Mouse (Mus musculus): Measurements from ENCODE around the gene Rragc. TPM values are rescaled to one million over a fixed set of nuclear protein-coding genes. Genes with fewer than 3 reads are reported as not detected.

The Rragc gene
- polyA plus RNA-seq, 1 experiment from 2014 or later, result 42.6 TPM

DNA sequence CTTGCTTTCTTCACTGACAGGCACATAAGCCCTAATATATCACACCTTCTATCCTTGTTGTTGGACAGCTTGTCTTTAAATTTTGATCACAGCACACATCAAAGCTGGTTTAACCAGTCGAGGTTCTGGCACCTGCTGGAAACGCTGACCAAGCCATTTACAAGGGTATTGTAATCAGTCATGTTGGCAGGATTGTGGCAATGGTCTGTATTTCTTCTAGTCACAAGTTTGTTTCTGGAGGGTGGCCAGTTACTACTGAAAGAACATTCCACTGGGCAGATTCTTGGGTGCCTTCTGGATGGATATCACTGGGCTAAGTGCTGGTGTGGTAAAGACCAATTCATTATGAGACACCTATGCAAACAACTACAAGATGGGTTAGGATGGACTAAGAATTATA lies 4.8 kb upstream of the Rragc start:
- no peak for DNase-seq (ENCODE audit: low spot score)
- Histone ChIP-seq H3K9me3 (ENCODE audit: control insufficient read depth, low read length) (no peaks in the 10 kb centered on the region), H3K27ac (ENCODE audit: low read depth, low read length) (no peak overlapping the region), H3K4me3 (ENCODE audit: low read depth, low read length) (no peak overlapping the region), H3K4me2 (ENCODE audit: low read depth, low read length, severe bottlenecking) (no peak overlapping the region), H3K27me3 (ENCODE audit: control insufficient read depth, insufficient read depth, low read length) (no peaks in the 10 kb centered on the region), H3K4me1 (replicated peaks; ENCODE audit: control insufficient read depth, insufficient read depth, low read length) (peaks cover 5% of the 10 kb centered on the region; the same call in 1 of the 2 replicates), H3K36me3 (ENCODE audit: control insufficient read depth, insufficient read depth, low read length) (peaks cover 2% of the 10 kb centered on the region; the same call in 1 of the 2 replicates), H3K9ac (ENCODE audit: low read length) (no peak overlapping the region)
- 88% methylated on average over 2 of the region's 2 CpGs for WGBS
- ATAC-seq (replicated peaks; ENCODE audit: low FRiP score), result no peak

- H3K36me3 ChIP-seq (ENCODE audit: control insufficient read depth, insufficient read depth, low read length), result peaks cover 8% of the 10 kb centered on the region; the same call in 1 of the 2 replicates
- peaks cover 14% of the 10 kb centered on the region for H3K4me1 ChIP-seq (replicated peaks; ENCODE audit: control insufficient read depth, insufficient read depth, low read length)
- ATAC-seq (replicated peaks; ENCODE audit: low FRiP score), result peak; percentile 58
- H3K27me3 ChIP-seq (ENCODE audit: control insufficient read depth, insufficient read depth, low read length), result no peaks in the 10 kb centered on the region
- no peak for DNase-seq (ENCODE audit: low spot score)
- peak within 1 kb of the TSS; percentile 83 for H3K9ac ChIP-seq (ENCODE audit: low read length)
- under 1% methylated on average over 49 of the region's 63 CpGs for WGBS
- no peaks in the 10 kb centered on the region for H3K9me3 ChIP-seq (ENCODE audit: control insufficient read depth, low read length)
- H3K4me3 ChIP-seq (ENCODE audit: low read depth, low read length), result peak within 1 kb of the TSS; percentile 68
- H3K4me2 ChIP-seq (ENCODE audit: low read depth, low read length, severe bottlenecking), result peak within 1 kb of the TSS; percentile 81
- peak within 1 kb of the TSS; percentile 70; the same call in 1 of the 2 replicates for H3K27ac ChIP-seq (ENCODE audit: low read depth, low read length)
Measured at GRCm38 (mm10) chr4:123917548-123918140, 398 bp downstream of the Rragc start, which contains the start of gene 4930535I16Rik. Gene 4930535I16Rik (minus strand): TSS chr4:123918022.

- Histone ChIP-seq H3K27ac (ENCODE audit: low read depth, low read length) (no peak overlapping the region), H3K9me3 (ENCODE audit: control insufficient read depth, low read length) (no peaks in the 10 kb centered on the region), H3K36me3 (ENCODE audit: control insufficient read depth, insufficient read depth, low read length) (peaks cover 6% of the 10 kb centered on the region; the same call in 1 of the 2 replicates), H3K27me3 (ENCODE audit: control insufficient read depth, insufficient read depth, low read length) (no peaks in the 10 kb centered on the region), H3K9ac (ENCODE audit: low read length) (peak overlapping the region; percentile 20; the same call in 1 of the 2 replicates), H3K4me1 (replicated peaks; ENCODE audit: control insufficient read depth, insufficient read depth, low read length) (peaks cover 14% of the 10 kb centered on the region), H3K4me3 (ENCODE audit: low read depth, low read length) (peak overlapping the region; percentile 68), H3K4me2 (ENCODE audit: low read depth, low read length, severe bottlenecking) (peak overlapping the region; percentile 81)
- 50% methylated on average over 2 of the region's 2 CpGs for WGBS
- DNase-seq (ENCODE audit: low spot score) (no peak), ATAC-seq (replicated peaks; ENCODE audit: low FRiP score) (no peak)
Measured at GRCm38 (mm10) chr4:123918851-123919250, 1.6 kb downstream of the Rragc start.

GRCm38 (mm10) chr4:123921055-123921565 lies 3.9 kb downstream of the Rragc start:
- no peak for DNase-seq (ENCODE audit: low spot score)
- Histone ChIP-seq H3K9me3 (ENCODE audit: control insufficient read depth, low read length) (no peaks in the 10 kb centered on the region), H3K4me3 (ENCODE audit: low read depth, low read length) (no peak overlapping the region), H3K4me1 (replicated peaks; ENCODE audit: control insufficient read depth, insufficient read depth, low read length) (peaks cover 12% of the 10 kb centered on the region), H3K27ac (ENCODE audit: low read depth, low read length) (no peak overlapping the region), H3K27me3 (ENCODE audit: control insufficient read depth, insufficient read depth, low read length) (no peaks in the 10 kb centered on the region), H3K9ac (ENCODE audit: low read length) (no peak overlapping the region), H3K36me3 (ENCODE audit: control insufficient read depth, insufficient read depth, low read length) (peaks cover 6% of the 10 kb centered on the region; the same call in 1 of the 2 replicates), H3K4me2 (ENCODE audit: low read depth, low read length, severe bottlenecking) (no peak overlapping the region)
- no peak for ATAC-seq (replicated peaks; ENCODE audit: low FRiP score)
- 89% methylated on average over 4 of the region's 4 CpGs for WGBS

DNA sequence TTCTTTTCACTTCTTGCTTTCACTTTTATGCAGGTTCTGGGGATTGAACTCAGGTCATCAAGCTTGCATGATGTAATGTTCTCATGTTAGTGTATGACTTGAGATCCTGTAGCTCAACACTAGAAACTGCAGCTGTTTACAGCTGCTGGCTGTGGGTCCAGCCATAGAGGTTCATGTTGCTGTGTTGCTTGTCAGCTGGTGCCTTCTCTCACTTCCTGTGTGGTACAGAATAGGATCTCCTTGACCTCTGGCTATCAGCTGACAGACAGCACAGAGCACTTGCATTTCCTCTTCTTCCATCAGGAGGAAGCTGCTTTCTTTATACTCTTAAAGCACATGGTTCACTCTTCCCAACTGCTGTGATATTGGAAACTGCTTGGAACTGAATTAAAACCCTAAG lies 10.7 kb downstream of the Rragc start:
- peaks cover 6% of the 10 kb centered on the region for H3K36me3 ChIP-seq (ENCODE audit: control insufficient read depth, insufficient read depth, low read length)
- no peak overlapping the region for H3K4me3 ChIP-seq (ENCODE audit: low read depth, low read length)
- no peaks in the 10 kb centered on the region for H3K4me1 ChIP-seq (replicated peaks; ENCODE audit: control insufficient read depth, insufficient read depth, low read length)
- ATAC-seq (replicated peaks; ENCODE audit: low FRiP score) (no peak), DNase-seq (ENCODE audit: low spot score) (no peak)
- no peaks in the 10 kb centered on the region for H3K9me3 ChIP-seq (ENCODE audit: control insufficient read depth, low read length)
- H3K27ac ChIP-seq (ENCODE audit: low read depth, low read length), result no peak overlapping the region
- no peak overlapping the region for H3K9ac ChIP-seq (ENCODE audit: low read length)
- no peaks in the 10 kb centered on the region for H3K27me3 ChIP-seq (ENCODE audit: control insufficient read depth, insufficient read depth, low read length)
- no peak overlapping the region for H3K4me2 ChIP-seq (ENCODE audit: low read depth, low read length, severe bottlenecking)

GRCm38 (mm10) chr4:123929994-123930393 lies 12.7 kb downstream of the Rragc start:
- 93% methylated on average over 4 of the region's 4 CpGs for WGBS
- no peak overlapping the region for H3K27ac ChIP-seq (ENCODE audit: low read depth, low read length)
- no peaks in the 10 kb centered on the region for H3K27me3 ChIP-seq (ENCODE audit: control insufficient read depth, insufficient read depth, low read length)
- no peak overlapping the region for H3K9ac ChIP-seq (ENCODE audit: low read length)
- peaks cover 6% of the 10 kb centered on the region for H3K36me3 ChIP-seq (ENCODE audit: control insufficient read depth, insufficient read depth, low read length)
- H3K9me3 ChIP-seq (ENCODE audit: control insufficient read depth, low read length), result no peaks in the 10 kb centered on the region
- no peak overlapping the region for H3K4me3 ChIP-seq (ENCODE audit: low read depth, low read length)
- H3K4me1 ChIP-seq (replicated peaks; ENCODE audit: control insufficient read depth, insufficient read depth, low read length), result no peaks in the 10 kb centered on the region
- no peak overlapping the region for H3K4me2 ChIP-seq (ENCODE audit: low read depth, low read length, severe bottlenecking)
- DNase-seq (ENCODE audit: low spot score) (no peak), ATAC-seq (replicated peaks; ENCODE audit: low FRiP score) (no peak)

DNA sequence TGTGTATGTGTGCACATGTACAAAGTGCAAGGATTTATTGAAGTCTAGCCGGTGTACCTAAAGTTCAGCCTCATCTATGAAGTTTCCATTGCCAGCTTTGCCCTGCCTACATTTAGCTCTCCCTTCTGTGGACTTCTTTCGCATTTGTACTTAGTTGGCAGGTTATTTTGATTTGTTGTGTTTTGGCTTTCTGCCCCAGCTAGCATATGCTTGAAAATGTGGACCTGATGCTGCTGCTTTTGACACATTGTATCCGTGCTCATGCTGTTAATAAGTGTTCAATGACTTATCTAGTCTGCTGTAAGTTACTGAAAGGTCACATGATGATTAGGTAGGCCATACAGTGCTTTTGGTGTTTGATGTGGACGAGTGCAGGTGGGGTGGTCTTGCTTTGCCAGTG lies 17.1 kb downstream of the Rragc start:
- no peak overlapping the region for H3K4me2 ChIP-seq (ENCODE audit: low read depth, low read length, severe bottlenecking)
- no peak overlapping the region for H3K4me3 ChIP-seq (ENCODE audit: low read depth, low read length)
- H3K9me3 ChIP-seq (ENCODE audit: control insufficient read depth, low read length), result no peaks in the 10 kb centered on the region
- DNase-seq (ENCODE audit: low spot score), result no peak
- H3K4me1 ChIP-seq (replicated peaks; ENCODE audit: control insufficient read depth, insufficient read depth, low read length), result no peaks in the 10 kb centered on the region
- no peaks in the 10 kb centered on the region for H3K27me3 ChIP-seq (ENCODE audit: control insufficient read depth, insufficient read depth, low read length)
- WGBS, result 91% methylated on average over 4 of the region's 4 CpGs
- peaks cover 9% of the 10 kb centered on the region for H3K36me3 ChIP-seq (ENCODE audit: control insufficient read depth, insufficient read depth, low read length)
- no peak overlapping the region for H3K27ac ChIP-seq (ENCODE audit: low read depth, low read length)
- no peak overlapping the region for H3K9ac ChIP-seq (ENCODE audit: low read length)
- no peak for ATAC-seq (replicated peaks; ENCODE audit: low FRiP score)

- H3K9ac ChIP-seq (ENCODE audit: low read length), result no peak overlapping the region
- no peak overlapping the region for H3K4me3 ChIP-seq (ENCODE audit: low read depth, low read length)
- H3K36me3 ChIP-seq (ENCODE audit: control insufficient read depth, insufficient read depth, low read length), result peaks cover 5% of the 10 kb centered on the region; the same call in 1 of the 2 replicates
- 93% methylated on average over 7 of the region's 7 CpGs for WGBS
- DNase-seq (ENCODE audit: low spot score), result no peak
- H3K27ac ChIP-seq (ENCODE audit: low read depth, low read length), result no peak overlapping the region
- H3K27me3 ChIP-seq (ENCODE audit: control insufficient read depth, insufficient read depth, low read length), result no peaks in the 10 kb centered on the region
- no peaks in the 10 kb centered on the region for H3K9me3 ChIP-seq (ENCODE audit: control insufficient read depth, low read length)
- no peaks in the 10 kb centered on the region for H3K4me1 ChIP-seq (replicated peaks; ENCODE audit: control insufficient read depth, insufficient read depth, low read length)
- ATAC-seq (replicated peaks; ENCODE audit: low FRiP score), result no peak
- no peak overlapping the region for H3K4me2 ChIP-seq (ENCODE audit: low read depth, low read length, severe bottlenecking)
Measured at GRCm38 (mm10) chr4:123936059-123936458, 18.8 kb downstream of the Rragc start.

DNA sequence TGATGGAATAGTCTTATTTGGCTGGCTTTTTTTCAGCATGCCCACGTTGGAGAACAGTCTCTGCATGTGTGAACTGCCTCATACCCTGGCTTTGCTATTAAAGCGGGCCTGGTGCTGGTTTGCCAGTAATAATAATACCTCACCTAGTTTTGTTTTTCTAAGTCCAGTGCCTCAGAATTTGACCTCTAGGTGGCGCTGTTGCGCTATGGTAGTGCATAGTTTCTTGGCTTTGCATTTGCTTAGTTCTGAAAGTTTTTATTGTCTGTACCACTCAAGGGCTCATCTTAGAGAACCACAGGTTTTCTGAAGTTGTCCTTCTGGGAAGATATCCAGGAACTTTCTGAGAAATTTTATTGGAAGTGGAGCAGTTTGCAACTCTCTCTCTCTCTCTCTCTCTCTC lies 22.6 kb downstream of the Rragc start:
- Histone ChIP-seq H3K9ac (ENCODE audit: low read length) (no peak overlapping the region), H3K27me3 (ENCODE audit: control insufficient read depth, insufficient read depth, low read length) (no peaks in the 10 kb centered on the region), H3K9me3 (ENCODE audit: control insufficient read depth, low read length) (no peaks in the 10 kb centered on the region), H3K27ac (ENCODE audit: low read depth, low read length) (no peak overlapping the region), H3K4me1 (replicated peaks; ENCODE audit: control insufficient read depth, insufficient read depth, low read length) (no peaks in the 10 kb centered on the region), H3K4me2 (ENCODE audit: low read depth, low read length, severe bottlenecking) (no peak overlapping the region), H3K4me3 (ENCODE audit: low read depth, low read length) (no peak overlapping the region), H3K36me3 (ENCODE audit: control insufficient read depth, insufficient read depth, low read length) (peaks cover 3% of the 10 kb centered on the region; the same call in 1 of the 2 replicates)
- WGBS, result 6% methylated on average over 4 of the region's 4 CpGs
- ATAC-seq (replicated peaks; ENCODE audit: low FRiP score) (no peak), DNase-seq (ENCODE audit: low spot score) (peak; percentile 87)
